ENCODE assay signal across 27 mouse cellular contexts in the genomic region with DNA sequence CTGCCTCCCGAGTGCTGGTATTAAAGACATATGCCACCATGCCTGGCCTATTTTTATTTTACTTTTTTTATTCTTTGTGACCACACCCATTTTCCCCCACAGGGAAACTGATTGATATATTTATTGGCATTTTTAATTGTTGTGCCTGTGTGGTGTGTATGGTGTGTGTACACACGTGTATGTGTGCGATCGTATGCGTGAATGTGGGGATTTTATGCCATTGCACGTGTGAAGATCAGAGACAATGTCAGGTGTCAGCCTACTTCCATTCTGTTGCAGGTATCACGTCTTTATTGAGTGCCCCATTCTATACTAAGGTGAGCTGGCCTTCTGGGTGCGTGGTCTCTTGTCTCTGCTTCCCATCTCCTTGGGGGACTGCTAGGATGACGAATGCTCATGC. TPM values are rescaled to one million over a fixed set of nuclear protein-coding genes. Genes with fewer than 3 reads are reported as not detected.
DNase-seq lines count a peak whose midpoint lies in the region; ATAC-seq lines count a peak whose summit lies in the region.
"Had no signal": no experiment of that assay in that cellular context is flagged by ENCODE, and none has a peak within 500 bp of the region (broad histone marks: within the 10 kb centered on the region; RNA-seq: fewer than 3 reads in every experiment).

No protein-coding gene starts in this region.

- no peak overlapping the region for H3K9ac ChIP-seq in kidney, embryonic 16.5 days (replicated peaks; ENCODE audit: low read length)
- H3K9ac ChIP-seq: embryonic facial prominence, embryonic 13.5 days; embryonic facial prominence, embryonic 15.5 days; forebrain, embryonic 12.5 days had no signal

- H3K9me3 ChIP-seq in kidney, embryonic 16.5 days (ENCODE audit: low read length) = no peaks in the 10 kb centered on the region
- H3K9me3 ChIP-seq: embryonic facial prominence, embryonic 13.5 days; embryonic facial prominence, embryonic 15.5 days; forebrain, embryonic 10.5 days; forebrain, embryonic 12.5 days; G1E had no signal

- 84% methylated on average over 9 of the region's 9 CpGs for WGBS in kidney, embryonic 16.5 days

- no peaks in the 10 kb centered on the region for H3K36me3 ChIP-seq in kidney, embryonic 16.5 days (ENCODE audit: insufficient read depth, low read length)
- H3K36me3 ChIP-seq: embryonic facial prominence, embryonic 13.5 days; embryonic facial prominence, embryonic 15.5 days; forebrain, embryonic 10.5 days; forebrain, embryonic 12.5 days; G1E had no signal

- no peak overlapping the region for H3K4me2 ChIP-seq in kidney, embryonic 16.5 days (replicated peaks; ENCODE audit: low read depth, low read length)
- H3K4me2 ChIP-seq: embryonic facial prominence, embryonic 13.5 days; embryonic facial prominence, embryonic 15.5 days; forebrain, embryonic 12.5 days had no signal

- DNase-seq in CD4-positive, CD25-positive, alpha-beta regulatory T cell, adult 2 months (ENCODE audit: low read depth, low spot score) = peak; percentile 53
- DNase-seq in CD4-positive helper T cell, adult 2 months (ENCODE audit: low read depth, low spot score) = peak; percentile 39
- peak; percentile 11 for DNase-seq in T-cell, adult 2 months (ENCODE audit: low spot score)
- peak; percentile 62 for DNase-seq in naive thymus-derived CD4-positive, alpha-beta T cell, adult 2 months (ENCODE audit: low read depth)
- DNase-seq in adrenal gland, postnatal 4 days (ENCODE audit: low spot score in 2 of 2) = no peak
- no peak for DNase-seq in layer of hippocampus, postnatal 10 days (ENCODE audit: low spot score in 2 of 2)
- DNase-seq: adrenal gland, adult 2 months; adrenal gland, postnatal 10 days; adrenal gland, postnatal 25 days; cerebellum, adult 11-12 months; cerebellum, adult 2 months; cerebellum, adult 9-10 months; cerebellum, postnatal 14 days; cerebellum, postnatal 36 days; embryo, embryonic 11 days had no signal

- H3K27ac ChIP-seq in kidney, embryonic 16.5 days (ENCODE audit: low read length) = no peak overlapping the region
- H3K27ac ChIP-seq: embryonic facial prominence, embryonic 13.5 days; embryonic facial prominence, embryonic 15.5 days; forebrain, embryonic 10.5 days; forebrain, embryonic 12.5 days had no signal

- no peak for ATAC-seq in CD4-positive, CD25-positive, alpha-beta regulatory T cell, adult 4 months
- no peak for ATAC-seq in kidney, embryonic 16.5 days (ENCODE audit: low FRiP score, low TSS enrichment)
- ATAC-seq: forebrain, embryonic 14.5 days; forebrain, embryonic 16.5 days; Patski had no signal

- no peaks in the 10 kb centered on the region for H3K27me3 ChIP-seq in kidney, embryonic 16.5 days (ENCODE audit: insufficient read depth, low read length)
- H3K27me3 ChIP-seq: embryonic facial prominence, embryonic 13.5 days; embryonic facial prominence, embryonic 15.5 days; forebrain, embryonic 12.5 days had no signal

- no peaks in the 10 kb centered on the region for H3K4me1 ChIP-seq in kidney, embryonic 16.5 days (ENCODE audit: insufficient read depth, low read length)
- H3K4me1 ChIP-seq: embryonic facial prominence, embryonic 13.5 days; forebrain, embryonic 10.5 days; forebrain, embryonic 12.5 days had no signal

- no peak overlapping the region for H3K4me3 ChIP-seq in kidney, embryonic 16.5 days (ENCODE audit: low read length)
- H3K4me3 ChIP-seq: embryonic facial prominence, embryonic 13.5 days; embryonic facial prominence, embryonic 15.5 days; erythroblast, embryonic 14.5 days; forebrain, embryonic 10.5 days; forebrain, embryonic 12.5 days had no signal

RNA-seq across cellular contexts. Expression of a gene that starts 0.9 kb away (rescaled TPM):
- polyA plus RNA-seq in CD4-positive, CD25-positive, alpha-beta regulatory T cell, adult 4 months (2017; shearing (Covaris generic)) = 100 to 1,000 TPM; 277 to 361 TPM
- under 1 TPM; 0.34 to 0.51 TPM for total RNA-seq in adrenal gland, postnatal 4 days (2021)
- total RNA-seq in layer of hippocampus, postnatal 10 days (2021) = not detected
- polyA plus RNA-seq in kidney, embryonic 16.5 days (2015; fragmentation: Nextera tagmentation; extraction: Ambion mirVana) = 0.19 and 0.41 TPM in 2 replicates
- total RNA-seq: common myeloid progenitor, adult 5-6 weeks had no signal
- polyA plus RNA-seq: erythroblast, embryonic 14.5 days; forebrain, embryonic 12.5 days; forebrain, embryonic 14.5 days; forebrain, embryonic 16.5 days; G1E had no signal

Comparison
In these comparisons a context has a peak if more than half of its experiments do, and no peak if none do; other contexts are left out.
1. DNase-seq: peak in CD4-positive, CD25-positive, alpha-beta regulatory T cell, adult 2 months (single experiment), CD4-positive helper T cell, adult 2 months (single experiment), T-cell, adult 2 months (single experiment) and naive thymus-derived CD4-positive, alpha-beta T cell, adult 2 months (single experiment); none in adrenal gland, postnatal 4 days (0 of 2) and layer of hippocampus, postnatal 10 days (0 of 2).